Mouse (Mus musculus) embryonic facial prominence, embryonic 11.5 days (tissue): ENCODE data around the gene Them4. TPM values are rescaled to one million over a fixed set of nuclear protein-coding genes. Genes with fewer than 3 reads are reported as not detected.

ENCODE experiments used
- ATAC-seq: fragments of 200-750 bp; cut with Nextera tagmentation; replicated peaks from 2 replicates; pipeline ENCODE4 v1.8.0; 2017; ENCODE audit warnings: low read depth; ENCODE audit not compliant: insufficient number of reproducible peaks, low FRiP score, low TSS enrichment
- DNase-seq: peaks from one replicate; pipeline ENCODE4 v3.0.0-alpha.2; 2015; ENCODE audit warnings: low spot score
- H3K27ac ChIP-seq: fragments of 300-500 bp; sonication (generic); replicated peaks from 2 replicates; pipeline ENCODE4 v1.5.1; 2014; ENCODE audit warnings: mild to moderate bottlenecking, low read depth, low read length, control low read depth
- H3K27me3 ChIP-seq: fragments of 300-500 bp; sonication (generic); 2 replicates; pipeline ENCODE4 v1.6.1; 2014; ENCODE audit warnings: mild to moderate bottlenecking, low read length, moderate library complexity, mixed read lengths; ENCODE audit not compliant: control insufficient read depth, insufficient read depth
- H3K36me3 ChIP-seq: fragments of 300-500 bp; sonication (generic); replicated peaks from 2 replicates; pipeline ENCODE4 v1.6.1; 2014; ENCODE audit warnings: low read depth, mild to moderate bottlenecking, low read length, moderate library complexity, mixed read lengths; ENCODE audit not compliant: control insufficient read depth, insufficient read depth
- H3K4me1 ChIP-seq: fragments of 300-500 bp; sonication (generic); 2 replicates; pipeline ENCODE4 v1.6.1; 2014; ENCODE audit warnings: low read length, mixed read lengths; ENCODE audit not compliant: control insufficient read depth, insufficient read depth
- H3K4me2 ChIP-seq: fragments of 300-500 bp; sonication (generic); 2 replicates; pipeline ENCODE4 v1.6.1; 2014; ENCODE audit warnings: low read depth, mild to moderate bottlenecking, control low read depth, low read length, moderate library complexity
- H3K4me3 ChIP-seq: fragments of 300-500 bp; sonication (generic); 2 replicates; pipeline ENCODE4 v1.5.1; 2014; ENCODE audit warnings: low read depth, low read length, control low read depth
- H3K9ac ChIP-seq: fragments of 300-500 bp; sonication (generic); replicated peaks from 2 replicates; pipeline ENCODE4 v1.6.1; 2014; ENCODE audit warnings: mild to moderate bottlenecking, control low read depth, low read length
- H3K9me3 ChIP-seq: fragments of 300-500 bp; sonication (generic); replicated peaks from 2 replicates; pipeline ENCODE4 v1.6.1; 2016; ENCODE audit warnings: mild to moderate bottlenecking, low read length, inconsistent platforms, mixed read lengths; ENCODE audit not compliant: control insufficient read depth
- WGBS: fragments of 180-500 bp; shearing (Covaris S2); extraction: QIAGEN DNeasy Blood & Tissue Kit; methylation state at CpG from one replicate; pipeline ENCODE4 v1.1.7; 2014; 5-methylcytosine and 5-hydroxymethylcytosine counted together
- polyA plus RNA-seq: library from polyadenylated mRNA; unstranded; fragments of >200 nt; fragmentation: Nextera tagmentation; extraction: Ambion mirVana; gene quantifications from 2 replicates; pipeline ENCODE4 v1.2.1, GENCODE M21; 2014

Gene Them4
- polyA plus RNA-seq, 1 experiment from 2014 or later: 9.6 TPM

DNA sequence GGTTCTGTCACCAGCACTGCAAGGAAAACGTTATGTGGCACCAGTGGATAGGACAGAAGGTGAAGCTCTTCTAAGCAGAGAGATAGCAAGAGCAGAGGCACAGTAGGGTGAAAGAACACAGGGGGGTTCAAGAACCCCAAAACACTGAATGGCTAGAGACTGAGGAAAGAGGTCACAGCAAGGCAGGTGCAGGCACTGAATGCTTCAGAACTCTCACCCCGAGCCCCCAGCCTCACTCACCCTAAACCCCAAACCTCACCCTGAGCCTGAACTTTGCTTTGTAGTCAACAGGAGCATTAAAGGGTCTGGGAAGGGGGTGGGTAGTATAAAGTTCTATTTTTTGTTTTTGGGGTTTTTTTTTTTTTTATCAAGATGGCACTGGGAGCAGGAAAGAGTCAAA lies 38.3 kb downstream of the Them4 start:
- Histone ChIP-seq H3K4me2 (no peak overlapping the region), H3K9ac (no peak overlapping the region), H3K36me3 (no peaks in the 10 kb centered on the region), H3K4me3 (no peak overlapping the region), H3K27me3 (no peaks in the 10 kb centered on the region), H3K9me3 (no peaks in the 10 kb centered on the region), H3K4me1 (no peaks in the 10 kb centered on the region), H3K27ac (no peak overlapping the region)
- no peak for ATAC-seq
- 77% methylated on average over 2 of the region's 2 CpGs for WGBS
- DNase-seq: no peak

DNA sequence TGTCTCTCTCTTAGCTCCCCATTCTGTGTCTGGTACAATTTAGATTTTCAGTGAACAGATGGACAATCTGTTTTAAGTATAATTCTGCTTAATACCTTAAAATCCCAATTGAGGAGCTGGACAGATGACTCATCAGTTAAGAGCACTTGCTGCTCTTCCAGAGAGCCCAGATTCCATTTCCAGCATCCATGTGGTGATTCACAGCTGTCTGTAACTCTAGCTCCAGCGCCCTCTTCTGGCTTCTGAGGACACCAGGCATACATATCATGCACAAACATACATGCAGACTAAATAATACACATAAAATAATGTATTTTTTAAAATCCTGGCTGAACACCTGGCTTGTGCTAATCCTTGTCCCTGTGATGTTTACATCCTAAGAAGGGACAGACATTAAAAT lies 50.9 kb downstream of the Them4 start:
- H3K4me3 ChIP-seq: no peak overlapping the region
- H3K9ac ChIP-seq: no peak overlapping the region
- H3K27ac ChIP-seq: no peak overlapping the region
- ATAC-seq (no peak), DNase-seq (peak; percentile 47)
- no peak overlapping the region for H3K4me2 ChIP-seq
- H3K36me3 ChIP-seq: no peaks in the 10 kb centered on the region
- no peaks in the 10 kb centered on the region for H3K9me3 ChIP-seq
- no peaks in the 10 kb centered on the region; the same call in none of the 2 replicates for H3K4me1 ChIP-seq
- 8% methylated on average over 1 of the region's 1 CpGs for WGBS
- H3K27me3 ChIP-seq: peaks cover 20% of the 10 kb centered on the region

DNA sequence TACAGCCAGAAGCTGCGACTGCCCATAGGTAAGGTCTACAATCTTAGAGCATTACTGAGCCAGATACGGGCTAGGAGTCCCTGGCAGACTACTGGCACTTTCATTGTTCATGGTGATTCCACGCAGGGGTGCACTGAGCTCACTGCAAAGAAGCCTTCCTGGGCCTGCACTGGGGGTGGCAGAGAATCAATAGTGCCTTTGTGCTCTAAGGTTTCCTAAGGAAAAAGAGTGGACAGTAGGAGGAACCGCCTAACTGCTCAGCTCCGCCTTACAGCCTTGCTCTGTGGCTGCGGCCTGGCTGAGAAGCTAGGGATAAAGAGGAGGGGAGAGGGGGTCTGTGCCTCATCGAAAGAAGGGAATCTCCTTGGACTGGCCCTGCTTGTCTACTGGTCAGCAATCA lies 52.2 kb downstream of the Them4 start, which contains the start of gene C2cd4d:
Gene C2cd4d, plus strand, starts transcription at position 301 of the 400 bp plus-strand sequence.
- Histone ChIP-seq H3K27ac (no peak within 1 kb of the TSS), H3K4me3 (peak within 1 kb of the TSS; percentile 51), H3K4me1 (no peaks in the 10 kb centered on the region; the same call in none of the 2 replicates), H3K27me3 (peaks cover 20% of the 10 kb centered on the region), H3K9me3 (no peaks in the 10 kb centered on the region), H3K4me2 (peak within 1 kb of the TSS; percentile 95), H3K9ac (peak within 1 kb of the TSS; percentile 81), H3K36me3 (no peaks in the 10 kb centered on the region)
- WGBS: 17% methylated on average over 7 of the region's 7 CpGs
- peak; percentile 12 for DNase-seq
- no peak for ATAC-seq

DNA sequence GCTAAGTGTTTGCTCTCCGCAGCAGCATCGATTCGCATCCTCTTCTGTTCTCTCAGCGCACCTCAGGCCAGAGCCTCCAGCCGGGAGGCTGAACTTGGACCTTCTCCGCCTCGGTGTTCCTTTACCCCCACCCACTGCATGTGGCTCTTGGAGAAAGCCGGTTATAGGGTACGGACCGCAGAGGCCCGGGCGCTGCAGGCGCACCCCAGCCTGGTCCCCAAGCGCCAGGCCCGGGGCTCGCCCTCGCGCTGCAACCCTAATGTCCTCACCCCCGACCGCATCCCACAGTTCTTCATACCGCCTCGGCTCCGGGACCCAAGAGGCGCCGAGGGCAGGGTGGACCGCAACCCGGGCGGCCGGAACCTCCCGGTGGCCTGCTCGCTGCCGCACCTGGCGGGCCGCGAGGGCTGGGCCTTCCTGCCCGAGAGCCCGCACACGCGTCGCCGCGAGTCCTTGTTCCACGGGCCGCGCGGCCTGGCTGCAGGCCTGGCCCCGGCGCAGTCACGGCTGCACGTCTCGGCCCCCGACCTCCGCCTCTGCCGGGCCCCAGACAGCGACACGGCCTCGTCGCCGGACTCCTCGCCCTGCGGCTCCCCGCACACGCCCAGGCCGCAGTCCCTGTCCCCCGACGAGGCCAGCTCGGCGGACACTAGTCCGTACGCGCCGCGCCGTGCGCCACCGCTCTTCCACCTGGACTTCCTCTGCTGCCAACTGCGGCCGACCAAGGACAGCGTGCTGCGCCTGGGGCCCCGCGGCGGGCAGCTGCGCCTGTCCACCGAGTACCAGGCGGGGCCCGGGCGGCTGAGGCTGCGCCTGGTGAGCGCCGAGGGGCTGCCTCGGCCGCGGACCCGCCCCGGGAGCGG lies 53.6 kb downstream of the Them4 start:
- Histone ChIP-seq H3K27me3 (peaks cover 20% of the 10 kb centered on the region), H3K4me2 (peak overlapping the region; percentile 95), H3K27ac (no peak overlapping the region), H3K4me1 (no peaks in the 10 kb centered on the region; the same call in none of the 2 replicates), H3K9ac (peak overlapping the region; percentile 81), H3K9me3 (no peaks in the 10 kb centered on the region), H3K4me3 (peak overlapping the region; percentile 51), H3K36me3 (no peaks in the 10 kb centered on the region)
- WGBS: 6% methylated on average over 65 of the region's 97 CpGs
- DNase-seq (peak; percentile 56), ATAC-seq (peak; percentile 72)

DNA sequence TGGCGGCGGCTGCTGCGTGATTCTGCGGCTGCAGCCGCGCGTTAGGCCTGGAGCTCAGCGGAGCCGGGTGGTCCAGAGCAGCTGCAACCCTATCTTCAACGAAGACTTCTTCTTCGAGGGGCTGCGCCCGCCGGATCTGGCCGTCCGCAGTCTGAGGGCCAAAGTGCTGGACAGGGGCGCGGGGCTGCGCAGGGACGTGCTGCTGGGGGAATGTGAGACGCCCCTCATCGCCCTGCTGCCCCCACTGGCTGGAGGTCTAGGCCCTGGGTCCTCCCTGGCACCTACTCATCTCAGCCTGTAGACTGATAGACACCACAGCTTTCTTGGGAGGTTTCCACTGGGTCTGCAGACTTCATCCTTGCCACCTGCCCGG lies 54.3 kb downstream of the Them4 start:
- Histone ChIP-seq H3K9me3 (no peaks in the 10 kb centered on the region), H3K36me3 (no peaks in the 10 kb centered on the region), H3K27me3 (peaks cover 20% of the 10 kb centered on the region), H3K4me1 (no peaks in the 10 kb centered on the region; the same call in none of the 2 replicates), H3K9ac (peak overlapping the region; percentile 81), H3K4me3 (peak overlapping the region; percentile 51), H3K27ac (no peak overlapping the region), H3K4me2 (peak overlapping the region; percentile 95)
- ATAC-seq (peak; percentile 22), DNase-seq (no peak)
- WGBS: 2% methylated on average over 23 of the region's 23 CpGs

DNA sequence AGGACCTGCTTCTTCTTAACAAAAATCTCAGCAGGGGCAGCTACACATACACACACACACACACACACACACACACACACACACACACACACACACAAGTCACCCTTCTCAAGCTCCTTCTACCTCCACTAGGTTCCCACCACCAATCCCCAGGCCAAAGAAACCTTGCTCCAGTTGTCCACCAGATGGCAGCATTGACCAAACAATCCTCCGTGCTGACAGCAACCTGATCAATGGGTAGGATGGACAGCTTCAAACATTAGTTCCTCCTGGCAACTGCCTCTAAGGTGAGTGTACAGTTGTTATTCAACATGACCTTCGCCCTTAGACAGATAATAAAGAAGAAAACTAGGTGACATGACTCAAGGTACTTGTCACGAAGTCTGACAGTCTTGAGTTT lies 56.9 kb downstream of the Them4 start:
- no peaks in the 10 kb centered on the region; the same call in none of the 2 replicates for H3K4me1 ChIP-seq
- H3K27me3 ChIP-seq: peaks cover 20% of the 10 kb centered on the region
- WGBS: 18% methylated on average over 3 of the region's 3 CpGs
- no peak overlapping the region for H3K27ac ChIP-seq
- no peaks in the 10 kb centered on the region for H3K36me3 ChIP-seq
- no peak overlapping the region for H3K4me2 ChIP-seq
- DNase-seq (peak; percentile 87), ATAC-seq (no peak)
- H3K9me3 ChIP-seq: no peaks in the 10 kb centered on the region
- no peak overlapping the region for H3K9ac ChIP-seq
- no peak overlapping the region for H3K4me3 ChIP-seq

DNA sequence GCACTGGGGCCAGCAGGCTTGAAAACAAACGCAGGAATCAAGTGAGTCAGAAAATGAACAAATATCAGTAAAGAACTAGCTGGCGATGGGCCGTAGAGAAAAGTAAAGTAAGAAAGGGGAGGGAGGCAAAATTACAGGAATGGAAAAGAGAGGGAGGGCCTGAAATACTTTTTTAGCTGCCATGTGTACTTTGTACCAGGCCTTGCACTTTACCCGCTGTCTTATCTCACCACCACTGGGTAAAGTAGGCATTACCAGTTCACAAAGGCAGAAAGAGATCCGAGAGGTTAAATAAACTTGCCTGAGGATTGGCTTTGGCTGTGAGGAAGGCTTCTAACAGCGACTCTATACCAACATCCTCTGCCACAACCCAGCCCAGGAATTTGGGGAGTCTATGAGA lies 57.6 kb downstream of the Them4 start:
- Histone ChIP-seq H3K27me3 (peaks cover 18% of the 10 kb centered on the region), H3K4me1 (no peaks in the 10 kb centered on the region; the same call in none of the 2 replicates), H3K9ac (no peak overlapping the region), H3K27ac (no peak overlapping the region), H3K36me3 (no peaks in the 10 kb centered on the region), H3K4me3 (no peak overlapping the region), H3K9me3 (no peaks in the 10 kb centered on the region), H3K4me2 (no peak overlapping the region)
- 87% methylated on average over 6 of the region's 6 CpGs for WGBS
- no peak for DNase-seq
- no peak for ATAC-seq

DNA sequence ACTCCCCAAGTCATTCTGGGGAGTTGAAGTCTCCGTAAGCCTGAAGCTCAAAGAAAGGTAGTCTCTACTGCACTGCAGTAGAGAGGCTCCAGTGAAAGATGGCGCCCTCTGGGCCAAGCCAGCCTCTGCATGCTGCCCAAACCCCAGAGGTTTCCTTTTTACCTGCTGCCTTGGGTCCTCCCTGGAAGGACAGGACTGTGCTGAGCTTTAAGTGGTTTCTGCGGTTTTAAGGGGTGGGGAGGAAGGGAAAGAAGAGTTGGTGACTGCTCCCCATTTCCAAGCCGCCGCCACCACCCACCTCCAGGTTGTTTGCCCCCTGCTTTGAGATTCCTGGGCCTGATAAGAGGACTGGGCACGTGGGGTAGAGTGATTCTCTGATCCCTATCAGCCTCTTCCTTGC lies 58.7 kb downstream of the Them4 start:
- Histone ChIP-seq H3K27ac (no peak overlapping the region), H3K9me3 (no peaks in the 10 kb centered on the region), H3K27me3 (peaks cover 9% of the 10 kb centered on the region), H3K36me3 (no peaks in the 10 kb centered on the region), H3K4me2 (no peak overlapping the region), H3K9ac (no peak overlapping the region), H3K4me3 (no peak overlapping the region), H3K4me1 (peaks cover 6% of the 10 kb centered on the region; the same call in 1 of the 2 replicates)
- ATAC-seq: no peak
- no peak for DNase-seq
- WGBS: 62% methylated on average over 6 of the region's 6 CpGs
